Mouse (Mus musculus): ENCODE results near the gene Plekhg2.

The Plekhg2 gene

GRCm38 (mm10) chr7:28335471-28335870 is 36.9 kb downstream of the Plekhg2 start:
- DNase-seq (ENCODE audit: low spot score in 2 of 2), result no peak

DNA sequence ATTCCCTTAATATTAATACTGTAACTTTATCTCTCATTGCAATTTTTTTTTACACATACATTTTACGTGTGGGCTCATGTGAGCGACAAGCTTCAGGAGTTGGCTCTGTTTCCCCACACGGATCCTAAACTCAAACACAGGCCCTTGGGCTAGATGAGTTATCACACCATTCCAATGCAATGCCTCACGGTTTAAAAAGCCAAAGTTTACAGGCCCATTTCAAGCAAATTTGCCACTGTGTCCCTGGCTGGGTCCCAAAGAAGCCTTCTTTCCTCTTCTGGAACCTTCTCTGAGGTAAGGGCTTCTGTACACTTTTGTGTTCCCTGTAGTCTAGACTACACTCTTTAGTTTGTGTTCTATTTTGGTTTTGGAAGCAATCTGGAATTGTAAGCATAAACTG is 37.9 kb downstream of the Plekhg2 start:
- DNase-seq (ENCODE audit: low spot score in 2 of 2), result no peak

GRCm38 (mm10) chr7:28328260-28328659 is 44.1 kb downstream of the Plekhg2 start:
- DNase-seq (ENCODE audit: low spot score in 2 of 2), result no peak

DNA sequence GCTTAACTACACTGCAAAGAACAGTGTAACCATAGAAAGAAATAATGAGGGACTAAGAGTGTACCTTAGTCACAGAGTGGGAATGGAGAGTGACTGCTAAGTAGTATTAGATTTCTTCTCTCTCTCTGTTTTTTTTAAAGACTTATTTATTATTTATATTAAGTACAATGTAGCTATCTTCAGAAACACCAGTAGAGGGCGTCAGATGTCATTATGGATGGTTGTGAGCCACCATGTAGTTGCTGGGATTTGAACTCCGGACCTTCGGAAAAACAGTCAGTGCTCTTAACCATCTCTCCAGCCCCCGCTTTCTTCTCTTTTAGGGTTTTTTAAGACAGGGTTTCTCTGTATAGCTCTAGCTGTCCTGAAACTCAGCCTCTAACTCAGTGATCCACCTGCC is 45.9 kb downstream of the Plekhg2 start:
- no peak for DNase-seq (ENCODE audit: low spot score in 2 of 2)

DNA sequence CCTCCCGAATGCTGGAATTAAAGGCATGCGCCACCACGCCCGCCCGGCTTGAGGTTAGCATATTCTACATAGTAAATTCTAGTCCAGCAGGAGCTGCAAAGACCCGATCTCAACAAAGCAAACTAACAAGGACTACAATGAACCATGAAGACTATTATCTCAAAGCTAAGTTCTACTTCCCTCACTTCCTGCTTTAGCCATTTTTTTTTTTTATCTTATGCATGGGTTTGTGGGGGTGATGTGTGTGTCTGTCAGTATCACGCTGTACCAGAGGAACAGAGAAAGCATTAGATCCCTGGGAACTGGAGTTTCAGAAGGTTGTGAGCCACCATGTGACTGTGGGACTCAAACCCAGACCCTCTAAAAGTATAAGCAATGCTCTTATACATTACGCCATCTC is 47.1 kb downstream of the Plekhg2 start:
- no peak for DNase-seq (ENCODE audit: low spot score in 2 of 2)

DNA sequence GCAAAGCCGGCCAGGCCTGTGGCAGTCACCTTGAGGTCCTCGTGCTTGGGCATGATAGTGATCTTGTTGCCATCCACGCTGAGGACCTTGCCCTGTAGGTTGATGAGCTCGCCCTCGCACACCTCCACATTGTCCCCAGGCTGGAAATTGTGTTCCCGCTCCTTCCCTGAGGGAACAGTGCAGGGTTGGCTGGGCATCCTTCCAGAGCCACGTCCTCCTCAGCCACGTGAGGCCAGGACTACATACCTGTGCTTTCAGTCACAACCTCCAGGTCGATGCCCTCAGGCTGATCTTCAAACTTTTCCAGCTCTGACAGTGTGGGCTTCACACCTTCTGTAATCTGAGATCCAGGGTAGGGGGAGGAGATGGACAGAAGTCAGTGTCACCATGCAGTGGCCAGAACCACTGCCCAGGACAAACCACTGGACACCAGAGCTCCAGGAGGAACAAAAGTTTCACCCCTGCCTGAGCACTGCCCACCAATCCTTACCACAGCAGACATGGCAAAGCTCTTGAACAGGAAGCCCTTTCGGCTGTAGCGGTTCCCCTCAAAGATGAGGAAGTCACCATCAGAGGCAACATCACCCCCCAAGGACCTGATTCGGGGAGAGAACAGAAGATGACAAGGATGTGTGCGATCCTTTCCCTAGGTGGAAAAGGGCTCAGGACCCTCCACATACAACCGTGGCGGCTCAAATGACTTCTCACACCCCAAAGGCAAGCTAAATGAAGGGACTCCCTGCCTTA is 50.3 kb downstream of the Plekhg2 start:
- no peak for DNase-seq (ENCODE audit: low spot score in 2 of 2)

GRCm38 (mm10) chr7:28318714-28319113 is 53.7 kb downstream of the Plekhg2 start:
- DNase-seq (ENCODE audit: low spot score in 2 of 2), result no peak

DNA sequence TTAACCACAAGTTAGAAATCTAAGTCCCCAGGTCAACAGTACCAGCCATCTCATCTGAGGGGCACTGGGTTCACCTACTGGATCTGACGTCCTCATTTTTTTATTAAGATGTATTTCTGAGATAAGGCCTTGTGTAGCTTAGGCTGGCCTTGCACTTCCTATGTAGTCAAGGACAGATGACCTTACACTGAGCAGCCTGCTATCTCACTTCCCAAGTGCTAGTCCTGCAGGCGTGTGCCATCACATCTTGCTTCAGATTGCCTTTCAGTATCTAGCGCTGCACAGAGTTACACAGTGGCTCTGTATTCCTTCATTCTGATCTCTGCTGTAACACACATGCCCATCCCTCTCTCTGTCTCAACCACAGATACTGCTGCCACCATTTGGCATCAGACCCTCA is 54.4 kb downstream of the Plekhg2 start:
- DNase-seq (ENCODE audit: low spot score in 2 of 2), result no peak

DNA sequence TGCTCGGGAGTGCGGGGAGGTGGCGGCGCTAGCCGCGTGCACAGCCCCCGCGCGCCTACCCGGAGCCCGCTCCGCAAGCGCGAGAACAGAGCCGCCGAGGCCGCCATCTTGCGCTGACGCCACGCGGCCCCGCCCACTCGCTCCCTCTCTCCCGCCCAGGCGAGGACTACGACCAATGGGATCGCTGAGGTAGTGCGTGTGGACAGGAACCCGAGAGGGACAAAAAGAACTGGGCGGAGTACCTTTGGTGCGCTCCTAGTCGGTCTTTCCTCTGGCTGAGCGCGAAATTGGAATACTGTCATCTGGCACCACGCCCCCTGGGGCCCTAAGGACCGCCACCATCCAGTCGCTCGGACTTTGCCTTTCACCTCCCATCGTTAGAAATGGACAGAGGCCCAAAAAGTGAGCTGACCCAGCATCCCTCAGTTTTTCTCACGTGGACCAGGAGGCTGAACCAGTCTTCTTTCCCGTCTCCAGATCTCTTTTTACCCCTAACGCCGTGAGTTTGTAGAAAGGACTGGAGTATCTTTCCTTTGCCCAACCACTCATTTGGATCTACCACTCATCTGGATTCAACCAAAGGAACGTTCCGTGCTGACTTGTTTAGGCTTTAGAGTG is 60.4 kb downstream of the Plekhg2 start, which contains the start of gene Timm50:
Gene Timm50, minus strand, starts transcription at position 147 of the 618 bp plus-strand sequence.
- peak; percentile 92 to 96 for DNase-seq (ENCODE audit: low spot score in 2 of 2)

GRCm38 (mm10) chr7:28311151-28311925 is 61.1 kb downstream of the Plekhg2 start:
- DNase-seq (ENCODE audit: low spot score in 2 of 2), result no peak

- no peak for DNase-seq (ENCODE audit: low spot score in 2 of 2)
Observed at GRCm38 (mm10) chr7:28309737-28310136, 62.7 kb downstream of the Plekhg2 start.

Measured in thymus, postnatal 10 days (tissue).